In genomic region chr17:34804871-34805562, GRCm38 (mm10) we compare ENCODE assay signal across 13 mouse cellular contexts. TPM values are rescaled to one million over a fixed set of nuclear protein-coding genes. Genes with fewer than 3 reads are reported as not detected.
DNase-seq lines count a peak whose midpoint lies in the region; TF ChIP-seq lines count a peak whose summit lies in the region.
"Had no signal": no experiment of that assay in that cellular context is flagged by ENCODE, and none has a peak within 500 bp of the region (broad histone marks: within the 10 kb centered on the region; RNA-seq: fewer than 3 reads in every experiment).

No protein-coding gene starts in this region.

- no peak overlapping the region for H3K4me3 ChIP-seq in heart, embryonic 10.5 days
- H3K4me3 ChIP-seq in thymus, adult 2 months (ENCODE audit: control insufficient read depth, insufficient read depth, low read length) = no peak overlapping the region
- H3K4me3 ChIP-seq: embryonic facial prominence, embryonic 10.5 days; forebrain, embryonic 12.5 days; heart, embryonic 13.5 days; intestine, embryonic 15.5 days had no signal

- peak; percentile 32; the same call in 1 of the 2 replicates for TF ChIP-seq CTCF in thymus, adult 2 months (IDR thresholded peaks at IDR 0.05; ENCODE audit: borderline replicate concordance, control insufficient read depth, extremely low read depth, insufficient read depth, low read length, poor library complexity)

- no peaks in the 10 kb centered on the region for H3K36me3 ChIP-seq in heart, embryonic 10.5 days
- H3K36me3 ChIP-seq in thymus, adult 2 months (ENCODE audit: control insufficient read depth, insufficient read depth, low read length) = no peaks in the 10 kb centered on the region
- H3K36me3 ChIP-seq: embryonic facial prominence, embryonic 10.5 days; forebrain, embryonic 12.5 days; heart, embryonic 13.5 days; intestine, embryonic 15.5 days had no signal

- no peaks in the 10 kb centered on the region for H3K27me3 ChIP-seq in heart, embryonic 10.5 days (ENCODE audit: insufficient read depth, poor library complexity, severe bottlenecking)
- H3K27me3 ChIP-seq in thymus, adult 2 months (ENCODE audit: control insufficient read depth, insufficient read depth, low read length) = no peaks in the 10 kb centered on the region
- H3K27me3 ChIP-seq: forebrain, embryonic 12.5 days; heart, embryonic 13.5 days; intestine, embryonic 15.5 days had no signal

- no peak for TF ChIP-seq POLR2A in thymus, adult 2 months (IDR thresholded peaks at IDR 0.05; ENCODE audit: control insufficient read depth, extremely low read depth, insufficient read depth, low read length, poor library complexity)

- peaks cover 5% of the 10 kb centered on the region for H3K9me3 ChIP-seq in heart, embryonic 10.5 days
- H3K9me3 ChIP-seq: intestine, embryonic 15.5 days had no signal

- DNase-seq in heart, embryonic 10.5 days (ENCODE audit: low spot score) = peak; percentile 63
- no peak for DNase-seq in heart, postnatal 4 days
- DNase-seq in thymus, adult 2 months = no peak
- DNase-seq in thymus, postnatal 0 days (ENCODE audit: low spot score) = no peak
- DNase-seq in c-Kit-positive CD71-negative TER-119-negative erythroid progenitor cells, embryonic 14.5 days (ENCODE audit: low read depth) = peak; percentile 6
- peak; percentile 16 for DNase-seq in yolk sac, embryonic 10.5 days (ENCODE audit: low spot score)
- DNase-seq in frontal cortex, postnatal 14 days (ENCODE audit: low spot score in 2 of 2) = no peak
- DNase-seq in layer of hippocampus, adult 18-20 months (ENCODE audit: low spot score in 2 of 2) = no peak

- H3K4me1 ChIP-seq in heart, embryonic 10.5 days = no peaks in the 10 kb centered on the region
- H3K4me1 ChIP-seq in thymus, adult 2 months (replicated peaks; ENCODE audit: control insufficient read depth, insufficient read depth, low read length) = no peaks in the 10 kb centered on the region
- H3K4me1 ChIP-seq: embryonic facial prominence, embryonic 10.5 days; forebrain, embryonic 12.5 days; heart, embryonic 13.5 days; intestine, embryonic 15.5 days had no signal

- WGBS in heart, embryonic 10.5 days = 69% methylated on average over 6 of the region's 6 CpGs
- WGBS in thymus, adult 2 months = 80% methylated on average over 6 of the region's 6 CpGs

- H3K27ac ChIP-seq in heart, embryonic 10.5 days = no peak overlapping the region
- H3K27ac ChIP-seq in thymus, adult 2 months (ENCODE audit: control insufficient read depth, insufficient read depth, low read length) = no peak overlapping the region
- H3K27ac ChIP-seq: embryonic facial prominence, embryonic 10.5 days; forebrain, embryonic 12.5 days; heart, embryonic 13.5 days; intestine, embryonic 15.5 days had no signal

RNA-seq across cellular contexts. Expression of gene Cyp21a1, which starts 0.7 kb away (rescaled TPM):
- polyA plus RNA-seq in heart, embryonic 10.5 days (2016; fragmentation: Nextera tagmentation; extraction: Ambion mirVana) = not detected in 2 replicates
- not detected for total RNA-seq in heart, postnatal 4 days (2021)
- polyA plus RNA-seq in thymus, adult 2 months (2012; rRNA removed) = 0.09 and 0.16 TPM in 2 replicates
- not detected in 2 replicates for polyA plus RNA-seq in thymus, postnatal 0 days (2015; fragmentation: Nextera tagmentation; extraction: Ambion mirVana)
- under 1 TPM in 1 of 2 experiments, not detected in 1; 0.30 TPM for total RNA-seq in layer of hippocampus, adult 18-20 months (2021)
- total RNA-seq: left cerebral cortex, postnatal 25 days had no signal
- polyA plus RNA-seq: embryonic facial prominence, embryonic 10.5 days; forebrain, embryonic 12.5 days; heart, embryonic 13.5 days had no signal

RNA-seq across cellular contexts. Expression of gene Stk19, which starts 31.7 kb away (rescaled TPM):
- polyA plus RNA-seq in heart, embryonic 10.5 days (2016; fragmentation: Nextera tagmentation; extraction: Ambion mirVana) = 22.3 and 22.8 TPM in 2 replicates
- 10 to 100 TPM; 13.6 to 16.2 TPM for total RNA-seq in heart, postnatal 4 days (2021)
- polyA plus RNA-seq in thymus, adult 2 months (2012; rRNA removed) = 62.2 and 80.8 TPM in 2 replicates
- 39.3 and 48.6 TPM in 2 replicates for polyA plus RNA-seq in thymus, postnatal 0 days (2015; fragmentation: Nextera tagmentation; extraction: Ambion mirVana)
- 10 to 100 TPM; 50.8 to 53.8 TPM for total RNA-seq in layer of hippocampus, adult 18-20 months (2021)

RNA-seq across cellular contexts. Expression of gene Dxo, which starts 31.8 kb away (rescaled TPM):
- polyA plus RNA-seq in heart, embryonic 10.5 days (2016; fragmentation: Nextera tagmentation; extraction: Ambion mirVana) = 48.1 and 62.2 TPM in 2 replicates
- 10 to 100 TPM; 21.4 to 23.0 TPM for total RNA-seq in heart, postnatal 4 days (2021)
- polyA plus RNA-seq in thymus, adult 2 months (2012; rRNA removed) = 95.7 and 115 TPM in 2 replicates
- 48.8 and 53.3 TPM in 2 replicates for polyA plus RNA-seq in thymus, postnatal 0 days (2015; fragmentation: Nextera tagmentation; extraction: Ambion mirVana)
- 10 to 100 TPM; 36.6 to 40.8 TPM for total RNA-seq in layer of hippocampus, adult 18-20 months (2021)

RNA-seq across cellular contexts. Expression of gene Skiv2l, which starts 45.0 kb away (rescaled TPM):
- polyA plus RNA-seq in heart, embryonic 10.5 days (2016; fragmentation: Nextera tagmentation; extraction: Ambion mirVana) = 39.9 and 43.6 TPM in 2 replicates
- 10 to 100 TPM; 27.4 to 27.9 TPM for total RNA-seq in heart, postnatal 4 days (2021)
- polyA plus RNA-seq in thymus, adult 2 months (2012; rRNA removed) = 209 TPM in 2 replicates
- polyA plus RNA-seq in thymus, postnatal 0 days (2015; fragmentation: Nextera tagmentation; extraction: Ambion mirVana) = 49.7 and 50.1 TPM in 2 replicates
- 10 to 100 TPM; 70.1 to 74.2 TPM for total RNA-seq in layer of hippocampus, adult 18-20 months (2021)

RNA-seq across cellular contexts. Expression of gene Nelfe, which starts 45.2 kb away (rescaled TPM):
- polyA plus RNA-seq in heart, embryonic 10.5 days (2016; fragmentation: Nextera tagmentation; extraction: Ambion mirVana) = 89.6 and 104 TPM in 2 replicates
- total RNA-seq in heart, postnatal 4 days (2021) = 10 to 100 TPM; 30.4 to 34.2 TPM
- 26.1 and 33.4 TPM in 2 replicates for polyA plus RNA-seq in thymus, adult 2 months (2012; rRNA removed)
- polyA plus RNA-seq in thymus, postnatal 0 days (2015; fragmentation: Nextera tagmentation; extraction: Ambion mirVana) = 82.4 and 88.6 TPM in 2 replicates
- total RNA-seq in layer of hippocampus, adult 18-20 months (2021) = 10 to 100 TPM; 34.1 to 39.6 TPM

Comparison
In these comparisons a context has a peak if more than half of its experiments do, and no peak if none do; other contexts are left out.
1. DNase-seq: peak in heart, embryonic 10.5 days (single experiment), c-Kit-positive CD71-negative TER-119-negative erythroid progenitor cells, embryonic 14.5 days (single experiment) and yolk sac, embryonic 10.5 days (single experiment); none in heart, postnatal 4 days (single experiment), thymus, adult 2 months (single experiment), thymus, postnatal 0 days (single experiment), frontal cortex, postnatal 14 days (0 of 2) and layer of hippocampus, adult 18-20 months (0 of 2).